Mouse (Mus musculus): Measurements from ENCODE around the gene N4bp3. TPM values are rescaled to one million over a fixed set of nuclear protein-coding genes. Genes with fewer than 3 reads are reported as not detected.
A peak's percentile ranks its signal among the peaks of the same experiment; 100 is the strongest.

The N4bp3 gene
- total and polyA plus RNA-seq, 2 experiments: 1.6 to 6.4 TPM

DNA sequence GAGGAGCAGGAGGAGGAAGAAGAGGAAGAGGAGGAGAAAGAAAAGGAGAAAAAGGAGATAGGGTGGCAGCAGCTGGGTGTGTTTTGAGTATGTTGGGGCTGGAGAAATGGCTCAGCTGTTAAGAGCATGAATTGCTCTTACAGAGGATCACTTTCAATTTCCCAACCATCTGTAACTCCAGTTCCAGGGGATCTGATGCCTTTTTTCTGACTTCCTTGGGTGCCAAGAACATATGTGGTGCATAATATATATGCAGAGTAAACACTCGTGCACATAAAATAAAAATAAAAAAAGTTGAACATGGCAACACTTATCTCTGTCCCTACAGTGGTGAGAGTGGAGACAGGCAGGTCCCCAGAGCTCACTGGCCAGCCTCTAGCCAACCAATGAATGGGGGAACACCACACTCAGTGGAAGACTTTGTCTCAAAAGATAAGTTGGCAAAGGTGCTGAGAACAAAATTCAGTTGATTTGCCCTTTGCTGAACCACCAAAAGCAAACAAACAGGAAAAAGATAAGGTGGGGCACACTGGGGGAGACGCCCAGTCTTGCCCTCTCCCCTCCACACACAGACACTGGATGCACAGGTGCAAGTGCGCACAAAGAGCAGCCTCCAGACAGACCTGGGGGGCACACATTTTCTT lies 41.3 kb downstream of the N4bp3 start:
- H3K27ac ChIP-seq (replicated peaks; ENCODE audit: insufficient read depth, low read depth, low read length): no peak overlapping the region
- peaks cover 3% of the 10 kb centered on the region for H3K4me1 ChIP-seq (ENCODE audit: control insufficient read depth, insufficient read depth, low read length)
- peak; percentile 74 for DNase-seq (ENCODE audit: extremely low read depth, low read depth, low spot score)
- TF ChIP-seq POLR2A (IDR thresholded peaks at IDR 0.05; ENCODE audit: extremely low read depth, insufficient read depth, low read length) (no peak), CTCF (IDR thresholded peaks at IDR 0.05; ENCODE audit: low read depth, low read length) (no peak)
- H3K79me2 ChIP-seq (ENCODE audit: control insufficient read depth, insufficient read depth, low read length): peaks cover 9% of the 10 kb centered on the region; the same call in 1 of the 2 replicates
- H3K27me3 ChIP-seq (ENCODE audit: control insufficient read depth, insufficient read depth, low read length): no peaks in the 10 kb centered on the region
- WGBS: 49% methylated on average over 3 of the region's 3 CpGs
- no peak overlapping the region for H3K9ac ChIP-seq (ENCODE audit: low read depth, low read length)
- peaks cover 8% of the 10 kb centered on the region for H3K36me3 ChIP-seq (ENCODE audit: control insufficient read depth, insufficient read depth, low read length)
- no peak overlapping the region for H3K4me3 ChIP-seq (ENCODE audit: insufficient read depth, low read depth, low read length)

DNA sequence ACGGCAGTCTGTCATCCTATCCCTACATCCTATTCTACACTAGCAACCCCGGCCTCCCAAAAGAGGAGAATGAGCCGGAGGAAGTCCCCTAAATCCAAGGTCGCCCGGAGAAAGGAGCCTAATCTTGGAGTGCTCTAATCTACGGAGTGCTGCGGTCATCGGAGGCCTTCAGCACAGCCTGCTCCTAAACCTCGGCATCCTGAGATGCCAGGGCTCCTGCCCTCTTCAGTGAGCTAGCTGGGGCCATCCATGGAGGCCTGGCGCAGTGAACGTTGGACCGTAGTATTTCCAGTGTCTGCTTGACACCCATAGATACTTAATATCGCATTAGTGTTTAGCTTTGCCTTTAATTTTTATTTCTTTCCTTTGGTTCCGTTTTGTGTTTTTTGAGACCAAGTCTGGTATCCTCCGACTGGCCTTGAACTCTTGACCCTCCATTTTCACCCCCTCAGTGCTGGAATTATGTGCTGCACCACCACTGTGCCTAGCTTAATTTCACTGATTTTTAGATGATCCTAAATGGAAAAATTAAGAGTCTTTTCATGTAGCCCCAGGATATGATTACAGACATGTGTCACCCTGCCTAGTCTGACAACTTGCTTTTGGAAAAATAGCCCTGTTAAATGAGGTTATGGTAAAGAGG lies 43.4 kb downstream of the N4bp3 start:
- DNase-seq (ENCODE audit: extremely low read depth, low read depth, low spot score): no peak
- H3K9ac ChIP-seq (ENCODE audit: low read depth, low read length): peak overlapping the region; percentile 71
- H3K27ac ChIP-seq (replicated peaks; ENCODE audit: insufficient read depth, low read depth, low read length): peak overlapping the region; percentile 63
- H3K36me3 ChIP-seq (ENCODE audit: control insufficient read depth, insufficient read depth, low read length): peaks cover 29% of the 10 kb centered on the region
- no peak for TF ChIP-seq POLR2A (IDR thresholded peaks at IDR 0.05; ENCODE audit: extremely low read depth, insufficient read depth, low read length)
- TF ChIP-seq CTCF (IDR thresholded peaks at IDR 0.05; ENCODE audit: low read depth, low read length): no peak
- H3K79me2 ChIP-seq (ENCODE audit: control insufficient read depth, insufficient read depth, low read length): peaks cover 9% of the 10 kb centered on the region; the same call in 1 of the 2 replicates
- no peaks in the 10 kb centered on the region for H3K27me3 ChIP-seq (ENCODE audit: control insufficient read depth, insufficient read depth, low read length)
- 5% methylated on average over 15 of the region's 15 CpGs for WGBS
- peaks cover 3% of the 10 kb centered on the region for H3K4me1 ChIP-seq (ENCODE audit: control insufficient read depth, insufficient read depth, low read length)
- peak overlapping the region; percentile 57 for H3K4me3 ChIP-seq (ENCODE audit: insufficient read depth, low read depth, low read length)

DNA sequence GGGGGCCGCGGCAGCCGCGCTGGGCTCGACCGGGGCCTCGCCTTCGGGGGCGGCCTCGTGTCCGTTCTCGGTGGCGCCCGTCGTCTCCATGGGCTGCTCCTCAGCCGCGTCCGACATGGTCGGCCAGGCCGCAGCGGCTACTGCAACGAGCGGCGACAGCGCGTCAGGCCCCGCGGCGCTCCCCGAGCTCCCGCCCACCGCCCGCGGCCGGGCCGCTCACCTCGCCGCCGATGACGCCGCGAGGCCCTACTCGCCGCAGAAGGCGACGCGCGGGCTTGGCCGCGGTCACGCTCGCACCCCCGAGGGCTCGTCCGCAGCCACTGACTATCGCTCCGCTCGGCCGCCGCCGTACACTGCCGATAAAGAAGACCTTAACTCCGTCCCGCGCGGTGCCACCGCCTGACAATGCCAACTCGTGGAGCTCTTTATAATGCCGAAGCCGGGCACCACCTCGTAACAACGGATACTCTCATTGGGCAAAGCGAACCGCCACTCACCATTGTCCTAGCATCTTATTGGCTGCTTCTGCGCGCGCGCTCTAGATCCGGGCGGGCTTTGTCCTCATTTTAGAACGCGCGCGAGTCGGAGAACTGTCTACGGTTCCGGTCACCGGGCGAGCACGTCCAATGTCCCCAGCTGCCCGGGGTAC lies 44.1 kb downstream of the N4bp3 start, which contains the start of gene Hnrnpab:
TSS of gene Hnrnpab (minus strand) at position 401 of the 649 bp plus-strand sequence.
- H3K27ac ChIP-seq (replicated peaks; ENCODE audit: insufficient read depth, low read depth, low read length): peak within 1 kb of the TSS; percentile 77
- peaks cover 9% of the 10 kb centered on the region; the same call in 1 of the 2 replicates for H3K79me2 ChIP-seq (ENCODE audit: control insufficient read depth, insufficient read depth, low read length)
- H3K4me1 ChIP-seq (ENCODE audit: control insufficient read depth, insufficient read depth, low read length): peaks cover 3% of the 10 kb centered on the region
- DNase-seq (ENCODE audit: extremely low read depth, low read depth, low spot score): peak; percentile 86
- WGBS: 1% methylated on average over 90 of the region's 91 CpGs
- peaks cover 35% of the 10 kb centered on the region for H3K36me3 ChIP-seq (ENCODE audit: control insufficient read depth, insufficient read depth, low read length)
- H3K4me3 ChIP-seq (ENCODE audit: insufficient read depth, low read depth, low read length): peak within 1 kb of the TSS; percentile 91
- H3K27me3 ChIP-seq (ENCODE audit: control insufficient read depth, insufficient read depth, low read length): no peaks in the 10 kb centered on the region
- peak within 1 kb of the TSS; percentile 98 for H3K9ac ChIP-seq (ENCODE audit: low read depth, low read length)
- no peak for TF ChIP-seq CTCF (IDR thresholded peaks at IDR 0.05; ENCODE audit: low read depth, low read length)
- peak; percentile 99 for TF ChIP-seq POLR2A (IDR thresholded peaks at IDR 0.05; ENCODE audit: extremely low read depth, insufficient read depth, low read length)

GRCm38 (mm10) chr11:51605602-51606446 lies 44.8 kb downstream of the N4bp3 start:
- no peaks in the 10 kb centered on the region for H3K27me3 ChIP-seq (ENCODE audit: control insufficient read depth, insufficient read depth, low read length)
- under 1% methylated on average over 81 of the region's 81 CpGs for WGBS
- H3K4me3 ChIP-seq (ENCODE audit: insufficient read depth, low read depth, low read length): peak overlapping the region; percentile 91
- H3K79me2 ChIP-seq (ENCODE audit: control insufficient read depth, insufficient read depth, low read length): peaks cover 9% of the 10 kb centered on the region; the same call in 1 of the 2 replicates
- H3K36me3 ChIP-seq (ENCODE audit: control insufficient read depth, insufficient read depth, low read length): peaks cover 42% of the 10 kb centered on the region
- peak; percentile 82 for DNase-seq (ENCODE audit: extremely low read depth, low read depth, low spot score)
- TF ChIP-seq POLR2A (IDR thresholded peaks at IDR 0.05; ENCODE audit: extremely low read depth, insufficient read depth, low read length): peak; percentile 45; the same call in 1 of the 2 replicates
- TF ChIP-seq CTCF (IDR thresholded peaks at IDR 0.05; ENCODE audit: low read depth, low read length): no peak
- peak overlapping the region; percentile 77 for H3K27ac ChIP-seq (replicated peaks; ENCODE audit: insufficient read depth, low read depth, low read length)
- H3K9ac ChIP-seq (ENCODE audit: low read depth, low read length): peak overlapping the region; percentile 98
- peaks cover 3% of the 10 kb centered on the region for H3K4me1 ChIP-seq (ENCODE audit: control insufficient read depth, insufficient read depth, low read length)

- peaks cover 9% of the 10 kb centered on the region; the same call in 1 of the 2 replicates for H3K79me2 ChIP-seq (ENCODE audit: control insufficient read depth, insufficient read depth, low read length)
- peaks cover 1% of the 10 kb centered on the region; the same call in 1 of the 2 replicates for H3K4me1 ChIP-seq (ENCODE audit: control insufficient read depth, insufficient read depth, low read length)
- no peak for DNase-seq (ENCODE audit: extremely low read depth, low read depth, low spot score)
- TF ChIP-seq POLR2A (IDR thresholded peaks at IDR 0.05; ENCODE audit: extremely low read depth, insufficient read depth, low read length) (no peak), CTCF (IDR thresholded peaks at IDR 0.05; ENCODE audit: low read depth, low read length) (no peak)
- H3K9ac ChIP-seq (ENCODE audit: low read depth, low read length): no peak overlapping the region
- H3K27ac ChIP-seq (replicated peaks; ENCODE audit: insufficient read depth, low read depth, low read length): no peak overlapping the region
- H3K4me3 ChIP-seq (ENCODE audit: insufficient read depth, low read depth, low read length): no peak overlapping the region
- H3K27me3 ChIP-seq (ENCODE audit: control insufficient read depth, insufficient read depth, low read length): no peaks in the 10 kb centered on the region
- peaks cover 77% of the 10 kb centered on the region for H3K36me3 ChIP-seq (ENCODE audit: control insufficient read depth, insufficient read depth, low read length)
- WGBS: 85% methylated on average over 3 of the region's 3 CpGs
These were observed 48.4 kb downstream of the N4bp3 start for GRCm38 (mm10) chr11:51602253-51602652.

Data from liver, adult 2 months (tissue).